Mouse (Mus musculus) urinary bladder, postnatal 14 days (tissue): ENCODE data around the gene Epb41l1.
"Not testable (repeated sequence)": the region's sequence is repeated elsewhere in the genome, so short reads cannot be mapped to it uniquely, and the experiment has no call there.

ENCODE experiments used
- DNase-seq: peaks from one replicate; pipeline ENCODE4 v3.0.0; 2021; ENCODE audit warnings: low spot score

Gene Epb41l1

DNA sequence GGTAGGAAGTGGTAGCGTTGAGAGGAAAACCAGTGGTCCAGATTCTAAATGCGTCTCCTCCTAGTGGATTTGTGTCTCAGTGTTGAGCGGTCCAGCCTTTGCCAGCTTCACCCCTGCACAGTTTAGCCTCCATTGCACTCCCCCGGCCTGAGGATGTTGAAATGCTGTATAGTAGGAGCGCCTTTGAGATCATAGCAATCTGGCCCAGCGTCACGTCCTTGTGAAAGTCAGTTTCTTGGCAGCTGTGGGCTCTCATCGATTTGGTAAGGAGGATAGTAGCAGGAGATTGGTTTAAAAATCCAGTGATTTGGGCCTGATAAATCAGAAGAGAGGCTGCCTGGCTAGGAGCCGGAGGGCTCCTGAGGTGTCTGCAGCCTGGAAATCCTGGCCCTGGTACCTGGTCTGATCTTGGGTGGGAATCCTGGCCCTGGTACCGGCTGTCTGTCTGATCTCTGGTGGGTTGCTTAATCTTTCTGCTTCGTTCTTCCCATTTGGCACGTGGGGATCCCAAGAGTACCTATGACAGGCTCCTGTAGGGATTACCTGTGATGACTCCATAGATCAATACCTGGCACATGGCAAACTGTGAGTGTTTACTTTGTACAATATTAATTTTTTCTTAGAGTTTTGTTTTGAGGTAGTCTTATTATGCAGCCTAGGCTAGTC is 65.5 kb downstream of the Epb41l1 start:
- no peak for DNase-seq

DNA sequence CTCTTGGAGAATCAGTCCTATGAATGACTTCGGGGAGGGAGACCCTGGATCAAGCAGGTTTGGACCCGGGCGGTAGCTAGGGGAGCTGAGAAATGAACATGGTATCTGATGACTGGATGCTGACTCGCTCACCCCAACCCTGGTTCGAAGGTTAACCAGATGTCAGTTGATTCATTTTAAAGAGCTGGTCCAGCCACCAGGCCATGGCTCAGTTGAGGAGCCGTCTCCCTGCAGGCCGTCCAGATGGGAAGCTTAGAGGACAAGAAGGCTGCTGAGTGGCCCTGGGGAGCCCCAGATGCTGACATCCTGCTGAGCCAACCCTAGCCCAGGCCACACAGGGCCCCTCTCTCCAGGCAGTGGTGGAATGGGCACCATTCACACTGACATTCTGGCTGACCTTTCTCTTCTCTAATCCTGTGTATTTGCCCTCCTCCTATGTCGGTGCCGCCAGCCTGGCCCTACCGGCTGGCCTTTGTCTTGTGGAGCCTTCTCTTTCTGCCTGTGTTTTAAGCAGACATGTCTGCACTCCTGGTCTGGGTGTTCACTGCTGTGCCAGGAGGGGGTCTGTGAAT is 67.0 kb downstream of the Epb41l1 start:
- DNase-seq: no peak

GRCm38 (mm10) chr2:156488166-156488814 is 67.6 kb downstream of the Epb41l1 start:
- peak; percentile 26 for DNase-seq

DNA sequence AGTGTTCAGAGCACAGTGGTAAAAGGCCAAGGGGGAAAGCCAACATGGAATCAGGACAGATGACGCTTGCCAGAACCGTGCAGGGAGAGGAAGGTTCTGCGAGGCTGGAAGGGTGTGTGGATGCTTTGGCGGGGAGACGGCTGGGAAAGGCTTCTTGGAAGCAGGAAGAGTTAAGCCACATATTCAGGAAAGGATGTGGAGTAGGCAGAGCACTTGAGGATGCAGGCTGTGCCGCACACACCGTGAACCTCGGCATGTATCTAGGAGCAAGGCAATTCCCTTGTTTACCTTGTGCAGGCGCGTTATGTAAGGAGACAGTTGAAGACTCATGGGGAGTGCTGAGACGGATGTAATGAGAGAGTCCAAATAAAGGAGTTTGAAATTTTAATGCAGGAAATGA is 69.5 kb downstream of the Epb41l1 start:
- DNase-seq: no peak

DNA sequence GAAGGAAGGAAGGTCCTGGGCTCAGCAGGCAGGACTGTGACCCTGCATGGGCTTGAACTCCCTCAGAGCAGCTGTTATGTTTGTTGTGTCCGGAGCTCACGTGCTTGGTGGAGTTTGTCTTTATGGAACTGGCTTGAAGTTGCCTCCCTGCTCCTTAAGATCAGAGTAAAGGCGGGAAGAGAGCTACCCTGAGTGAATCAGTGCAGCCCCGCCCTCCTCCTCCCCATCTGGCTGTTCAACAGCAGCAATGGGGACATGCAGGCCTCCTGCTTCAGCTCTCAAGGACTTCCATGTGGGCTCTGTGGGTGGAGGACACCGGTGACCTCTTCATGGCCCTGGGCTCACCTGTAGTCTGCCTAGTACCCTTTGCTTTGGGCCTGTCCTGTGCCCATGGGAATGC is 71.1 kb downstream of the Epb41l1 start:
- no peak for DNase-seq

GRCm38 (mm10) chr2:156493766-156494165 is 73.1 kb downstream of the Epb41l1 start:
- DNase-seq: no peak

- no peak for DNase-seq
Measured at GRCm38 (mm10) chr2:156494465-156494864, 73.8 kb downstream of the Epb41l1 start.

DNA sequence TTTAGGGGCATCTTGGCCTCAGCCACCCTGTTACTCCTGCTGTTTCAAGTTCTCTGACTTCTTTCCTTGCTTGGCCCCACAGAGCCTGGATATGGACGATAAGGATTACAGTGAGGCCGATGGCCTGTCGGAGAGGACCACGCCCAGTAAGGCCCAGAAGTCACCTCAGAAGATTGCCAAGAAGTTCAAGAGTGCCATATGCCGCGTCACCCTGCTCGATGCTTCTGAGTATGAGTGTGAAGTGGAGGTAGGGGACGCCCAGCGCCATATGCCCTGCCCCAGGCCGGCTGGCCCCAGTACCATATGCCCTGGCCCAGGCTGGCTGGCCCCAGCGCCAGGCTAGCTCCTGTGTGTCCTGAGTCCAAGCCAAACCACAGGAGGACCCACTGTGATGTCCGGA is 74.2 kb downstream of the Epb41l1 start:
- no peak for DNase-seq

DNA sequence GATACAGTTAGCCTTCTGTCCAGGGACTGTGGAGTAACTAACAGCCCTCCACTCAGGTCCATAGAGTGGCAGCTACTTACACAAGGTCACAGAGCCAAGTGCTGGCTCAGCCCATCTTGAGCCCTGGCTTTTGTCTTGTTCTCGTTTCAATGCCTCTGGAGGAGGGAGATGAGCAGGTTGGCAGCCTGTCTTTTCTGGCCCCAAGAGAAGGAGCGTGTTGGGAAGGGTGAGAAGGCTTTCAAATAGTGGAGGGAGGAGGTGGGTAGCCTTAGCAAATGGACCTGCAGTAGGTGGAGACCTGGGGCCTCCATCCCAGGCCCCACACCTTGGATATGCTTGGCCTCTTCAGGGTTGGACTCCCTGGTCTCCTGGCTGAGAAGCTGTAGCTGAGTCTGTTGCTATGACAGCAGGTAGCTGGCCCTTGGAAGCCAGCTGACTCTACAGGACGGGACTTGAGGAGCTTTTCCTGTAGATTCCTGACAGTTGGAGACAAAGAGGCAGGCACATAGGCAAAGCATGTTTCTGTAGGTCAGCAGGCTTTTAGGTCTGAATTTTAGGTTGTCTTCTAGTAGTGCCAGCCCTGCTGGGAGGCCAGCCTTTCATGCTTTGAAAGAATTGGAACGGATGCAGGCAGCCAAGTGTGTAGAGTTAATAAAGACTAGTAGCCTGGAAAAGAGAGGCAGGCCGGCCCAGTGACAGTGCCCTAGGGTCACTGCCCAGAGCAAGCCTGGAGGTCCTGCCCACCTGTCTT is 76.3 kb downstream of the Epb41l1 start:
- DNase-seq: no peak

- DNase-seq: peak; percentile 69
Measured at GRCm38 (mm10) chr2:156497915-156498314, 77.2 kb downstream of the Epb41l1 start.

DNA sequence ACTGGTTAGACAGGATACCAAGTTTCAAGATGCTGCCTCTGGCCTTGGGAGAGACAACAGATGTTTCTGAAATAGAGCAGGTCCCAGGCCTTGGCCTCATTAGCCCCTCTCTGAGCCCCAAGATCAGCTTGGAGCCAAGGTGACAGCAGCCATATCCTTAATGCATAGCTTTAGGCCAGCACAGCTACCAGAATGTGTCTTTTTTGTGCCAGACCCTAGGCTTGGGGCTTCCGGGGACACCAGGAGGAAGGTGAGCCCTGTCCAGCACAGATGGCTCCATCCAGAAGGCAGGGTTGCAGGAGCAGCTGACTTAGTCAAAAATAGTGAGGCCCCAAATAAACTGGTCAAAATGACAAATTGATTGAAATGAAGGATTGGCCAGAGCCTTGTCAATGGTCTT is 80.3 kb downstream of the Epb41l1 start:
- DNase-seq: no peak

DNA sequence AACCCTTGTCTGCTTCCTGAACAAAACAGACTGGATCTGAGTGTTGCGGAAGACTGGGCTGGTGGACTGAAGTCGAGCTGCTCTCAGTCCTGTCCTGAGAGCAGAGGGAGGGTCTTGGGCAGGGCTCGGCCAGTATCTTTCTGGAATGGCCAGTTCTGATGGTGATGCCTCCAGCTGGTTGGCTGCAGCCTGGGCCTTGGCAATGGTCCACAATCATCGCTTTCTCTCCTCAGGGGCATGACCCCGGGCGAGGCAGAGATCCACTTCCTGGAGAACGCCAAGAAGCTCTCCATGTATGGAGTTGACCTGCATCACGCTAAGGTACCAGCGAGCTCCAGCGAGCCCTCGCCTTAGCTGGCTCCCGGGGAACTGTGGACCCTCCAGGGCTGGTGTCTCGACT is 84.8 kb downstream of the Epb41l1 start:
- DNase-seq: peak; percentile 16

- DNase-seq: no peak
Measured at GRCm38 (mm10) chr2:156512028-156512427, 91.3 kb downstream of the Epb41l1 start.

- no peak for DNase-seq
Measured at GRCm38 (mm10) chr2:156512561-156512960, 91.9 kb downstream of the Epb41l1 start.

DNA sequence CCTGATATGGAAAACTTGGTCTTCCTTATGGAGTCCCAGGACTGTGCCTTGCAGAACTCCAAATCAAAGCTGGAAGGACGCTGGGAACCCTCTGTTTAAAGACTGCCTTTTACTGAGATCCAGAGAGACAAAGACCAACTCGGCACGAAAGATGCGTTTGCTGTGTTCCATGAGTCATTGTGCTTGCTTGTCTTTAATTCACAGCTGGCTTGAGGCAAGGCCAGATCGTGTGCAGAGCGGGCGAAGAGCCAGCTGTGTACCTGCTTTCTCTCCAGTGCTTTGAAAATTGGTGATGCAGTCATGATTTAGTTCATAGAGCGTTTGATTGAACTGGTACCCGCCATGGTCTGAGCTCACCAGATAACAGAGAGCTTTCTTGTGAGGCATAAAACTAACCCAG is 94.4 kb downstream of the Epb41l1 start:
- no peak for DNase-seq

DNA sequence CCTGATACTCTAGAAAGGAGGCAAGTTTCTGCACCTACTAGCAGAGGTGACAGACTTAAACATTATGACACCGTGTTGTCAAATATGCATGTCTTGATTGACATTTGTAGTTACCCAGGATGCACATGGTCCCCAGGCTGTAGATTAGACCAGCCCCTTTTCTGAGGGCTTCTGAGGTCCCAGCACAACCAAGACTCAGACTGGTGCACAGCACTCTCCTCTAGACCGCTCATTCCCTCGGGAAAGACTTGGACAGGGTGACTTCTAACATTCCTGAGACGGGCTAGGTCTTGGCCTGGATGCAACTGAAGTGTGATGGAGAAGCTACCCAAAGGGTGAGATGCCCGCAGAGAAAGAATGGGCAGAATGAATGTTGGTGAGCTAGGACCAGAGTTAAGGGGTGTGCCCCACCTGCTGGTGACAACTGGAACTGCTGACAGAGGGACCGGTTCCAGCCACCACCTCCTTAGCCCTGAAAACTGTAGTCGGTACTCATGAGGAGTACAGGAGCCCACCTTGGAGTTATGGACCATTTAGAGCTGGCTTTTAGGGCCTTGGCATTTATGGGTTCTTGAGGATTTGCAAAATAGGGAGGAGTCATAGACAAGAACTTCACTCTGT is 95.0 kb downstream of the Epb41l1 start:
- peak; percentile 78 for DNase-seq

DNA sequence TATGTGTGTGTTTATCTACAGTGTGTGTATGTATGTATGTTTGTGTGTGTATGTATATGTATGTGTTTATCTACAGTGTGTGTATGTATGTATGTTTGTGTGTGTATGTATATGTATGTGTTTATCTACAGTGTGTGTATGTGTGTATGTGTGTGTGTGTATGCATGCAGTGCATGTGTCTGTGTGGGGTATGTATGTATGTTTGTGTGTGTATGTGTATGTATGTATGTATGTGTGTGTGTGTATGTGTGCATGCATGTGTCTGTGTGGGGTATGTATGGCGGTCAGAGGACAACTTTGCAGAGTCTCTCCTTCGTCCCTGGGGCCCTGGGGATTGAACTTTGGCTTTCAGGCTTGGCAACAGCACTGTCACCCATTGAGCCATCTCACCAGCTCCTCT is 96.0 kb downstream of the Epb41l1 start:
- not testable (repeated sequence) for DNase-seq

DNA sequence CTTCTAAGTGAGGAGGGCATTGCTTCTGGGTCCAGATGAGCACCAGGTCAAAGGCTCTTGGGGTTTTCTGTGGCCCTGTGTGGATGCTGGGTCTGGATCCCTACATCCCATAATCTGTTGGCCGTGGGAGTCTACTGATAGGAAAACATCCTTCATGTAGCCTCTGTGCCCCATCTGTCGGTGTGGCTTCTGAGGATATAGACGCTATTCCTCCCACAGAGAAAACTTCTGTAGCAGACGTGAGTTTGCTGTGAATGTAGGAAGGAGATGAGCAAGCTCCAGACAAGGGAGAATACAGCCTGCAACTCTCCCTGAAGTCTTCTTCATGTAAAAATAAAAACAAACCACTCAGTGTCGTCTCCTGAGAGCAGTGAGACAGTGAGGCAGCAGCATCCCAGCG is 97.6 kb downstream of the Epb41l1 start:
- no peak for DNase-seq

DNA sequence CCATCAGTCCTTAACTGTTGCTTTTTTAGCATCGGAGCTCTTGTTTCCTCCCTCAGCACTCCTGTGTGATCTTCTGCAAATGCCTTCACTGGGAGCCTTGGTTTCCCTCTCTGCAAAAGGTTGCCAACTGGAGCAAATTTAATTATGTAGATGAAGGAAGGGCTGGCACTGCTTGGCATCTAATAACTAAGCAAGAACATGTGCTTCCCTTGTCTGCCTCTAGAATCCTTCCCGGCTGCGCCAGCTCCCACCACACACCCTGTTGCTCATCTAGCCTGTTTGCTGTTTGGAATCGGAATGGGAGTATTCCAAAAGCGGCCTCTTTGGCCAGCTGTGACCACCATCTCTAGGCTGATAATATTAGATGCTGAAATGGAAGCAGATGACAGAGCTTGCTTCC is 98.9 kb downstream of the Epb41l1 start:
- DNase-seq: no peak

- DNase-seq: no peak
Measured at GRCm38 (mm10) chr2:156522994-156523393, 102.3 kb downstream of the Epb41l1 start.

- no peak for DNase-seq
Measured at GRCm38 (mm10) chr2:156524078-156524477, 103.4 kb downstream of the Epb41l1 start.

GRCm38 (mm10) chr2:156529726-156530125 is 109.0 kb downstream of the Epb41l1 start:
- no peak for DNase-seq
